Mouse (Mus musculus) embryonic facial prominence, embryonic 15.5 days (tissue): ENCODE data around the gene Zfp296. TPM values are rescaled to one million over a fixed set of nuclear protein-coding genes. Genes with fewer than 3 reads are reported as not detected.

ENCODE experiments used
- polyA plus RNA-seq: library from polyadenylated mRNA; unstranded; fragments of >200 nt; fragmentation: Nextera tagmentation; extraction: Ambion mirVana; gene quantifications from 2 replicates; pipeline ENCODE4 v1.2.1, GENCODE M21; 2015

The Zfp296 gene
- polyA plus RNA-seq, 1 experiment from 2014 or later, result 1.5 TPM

Other genes starting within 250 kb of the Zfp296 start
- gene Ercc1, start 232.5 kb upstream of the Zfp296 start, polyA plus RNA-seq, result 83.0 and 85.5 TPM in 2 replicates
- 30.4 and 32.0 TPM in 2 replicates for gene Cd3eap, start 217.8 kb upstream of the Zfp296 start, polyA plus RNA-seq
- gene Ppp1r13l, start 217.5 kb upstream of the Zfp296 start, polyA plus RNA-seq, result 17.2 and 22.7 TPM in 2 replicates
- 16.9 and 18.3 TPM in 2 replicates for gene Ercc2, start 195.3 kb upstream of the Zfp296 start, polyA plus RNA-seq
- 41.8 and 43.1 TPM in 2 replicates for gene Klc3, start 173.2 kb upstream of the Zfp296 start, polyA plus RNA-seq
- 118 and 167 TPM in 2 replicates for gene Ckm, start 172.5 kb upstream of the Zfp296 start, polyA plus RNA-seq
- gene Mark4, start 118.5 kb upstream of the Zfp296 start, polyA plus RNA-seq, result 11.8 and 14.4 TPM in 2 replicates
- 1.2 and 1.4 TPM in 2 replicates for gene Exoc3l2, start 114.0 kb upstream of the Zfp296 start, polyA plus RNA-seq
- gene Bloc1s3, start 68.9 kb upstream of the Zfp296 start, polyA plus RNA-seq, result 2.4 and 2.8 TPM in 2 replicates
- gene Trappc6a, start 68.9 kb upstream of the Zfp296 start, polyA plus RNA-seq, result 89.5 and 101 TPM in 2 replicates
- gene Nkpd1, start 59.4 kb upstream of the Zfp296 start, polyA plus RNA-seq, result 3.1 and 3.3 TPM in 2 replicates
- 31.4 and 36.0 TPM in 2 replicates for gene Ppp1r37, start 14.2 kb upstream of the Zfp296 start, polyA plus RNA-seq
- 149 and 162 TPM in 2 replicates for gene Gemin7, start 308 bp downstream of the Zfp296 start, polyA plus RNA-seq
- gene Clasrp, start 27.2 kb downstream of the Zfp296 start, polyA plus RNA-seq, result 58.3 and 66.1 TPM in 2 replicates
- gene Relb, start 52.2 kb downstream of the Zfp296 start, polyA plus RNA-seq, result 14.0 and 15.8 TPM in 2 replicates
- 78.0 and 89.1 TPM in 2 replicates for gene Clptm1, start 87.7 kb downstream of the Zfp296 start, polyA plus RNA-seq
- 0.67 and 1.3 TPM in 2 replicates for gene Apoc2, start 100.7 kb downstream of the Zfp296 start, polyA plus RNA-seq
- gene Gm44805, start 104.1 kb downstream of the Zfp296 start, polyA plus RNA-seq, result not detected in 2 replicates
- 0.16 TPM in 1 of 2 replicates, not detected in the other for gene Apoc4, start 104.2 kb downstream of the Zfp296 start, polyA plus RNA-seq
- 38.9 and 45.8 TPM in 2 replicates for gene Apoc1, start 115.4 kb downstream of the Zfp296 start, polyA plus RNA-seq
- gene Apoe, start 121.9 kb downstream of the Zfp296 start, polyA plus RNA-seq, result 442 and 474 TPM in 2 replicates
- 146 and 148 TPM in 2 replicates for gene Tomm40, start 138.2 kb downstream of the Zfp296 start, polyA plus RNA-seq
- gene Nectin2, start 173.2 kb downstream of the Zfp296 start, polyA plus RNA-seq, result 79.6 and 86.6 TPM in 2 replicates
- 158 and 163 TPM in 2 replicates for gene Bcam, start 193.7 kb downstream of the Zfp296 start, polyA plus RNA-seq
- gene Cblc, start 219.5 kb downstream of the Zfp296 start, polyA plus RNA-seq, result 13.2 and 17.2 TPM in 2 replicates
- 4.7 and 6.9 TPM in 2 replicates for gene Bcl3, start 245.5 kb downstream of the Zfp296 start, polyA plus RNA-seq